In the genomic region with DNA sequence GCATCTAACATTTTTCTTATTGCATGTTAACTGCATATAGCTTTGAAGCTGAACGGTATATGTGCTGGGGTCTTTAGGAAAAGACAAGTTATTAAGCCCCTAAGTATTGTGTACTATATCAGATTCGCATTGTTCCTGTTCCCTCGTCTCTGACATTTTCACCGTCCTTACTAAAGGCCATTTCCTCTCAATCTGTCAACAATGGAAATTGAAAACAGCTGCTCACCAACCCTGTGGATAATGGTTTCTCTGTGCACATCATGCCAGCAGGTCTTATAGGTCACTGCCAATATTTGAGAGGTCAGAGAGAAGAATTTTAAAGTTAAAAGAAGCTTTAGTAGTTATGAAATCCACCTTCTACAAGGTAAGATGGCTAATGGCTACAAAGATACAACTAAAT, we compare ENCODE assay signal across 22 mouse cellular contexts.
DNase-seq lines count a peak whose midpoint lies in the region; ATAC-seq and TF ChIP-seq lines count a peak whose summit lies in the region.
"Had no signal": no experiment of that assay in that cellular context is flagged by ENCODE, and none has a peak within 500 bp of the region (broad histone marks: within the 10 kb centered on the region; RNA-seq: fewer than 3 reads in every experiment).

No protein-coding gene starts in this region.

- no peak overlapping the region for H3K27ac ChIP-seq in lung, embryonic 14.5 days (ENCODE audit: low read depth)
- no peak overlapping the region for H3K27ac ChIP-seq in left cerebral cortex, adult 2 months
- H3K27ac ChIP-seq in forebrain, embryonic 16.5 days (ENCODE audit: low read length): no peak overlapping the region
- H3K27ac ChIP-seq: heart, adult 2 months; heart, embryonic 15.5 days; hindbrain, embryonic 12.5 days; hindbrain, postnatal 0 days; intestine, embryonic 15.5 days had no signal

- ATAC-seq in lung, embryonic 14.5 days (ENCODE audit: insufficient read depth): no peak
- ATAC-seq in forebrain, embryonic 16.5 days: no peak
- ATAC-seq: forebrain, embryonic 14.5 days; hindbrain, postnatal 0 days; intestine, embryonic 15.5 days had no signal

- no peaks in the 10 kb centered on the region for H3K36me3 ChIP-seq in lung, embryonic 14.5 days (ENCODE audit: insufficient read depth)
- no peaks in the 10 kb centered on the region for H3K36me3 ChIP-seq in forebrain, embryonic 16.5 days (ENCODE audit: control insufficient read depth, insufficient read depth)
- H3K36me3 ChIP-seq: forebrain, embryonic 10.5 days; heart, embryonic 15.5 days; hindbrain, embryonic 12.5 days; intestine, embryonic 15.5 days had no signal

- H3K4me3 ChIP-seq in lung, embryonic 14.5 days (ENCODE audit: low read depth, low read length): no peak overlapping the region
- H3K4me3 ChIP-seq in left cerebral cortex, adult 2 months: no peak overlapping the region
- H3K4me3 ChIP-seq in forebrain, embryonic 16.5 days (replicated peaks; ENCODE audit: low read length): no peak overlapping the region
- H3K4me3 ChIP-seq: forebrain, embryonic 10.5 days; heart, adult 2 months; heart, embryonic 15.5 days; hindbrain, embryonic 12.5 days; intestine, embryonic 15.5 days had no signal

- TF ChIP-seq CTCF in lung, embryonic 14.5 days (IDR thresholded peaks at IDR 0.05; ENCODE audit: low read depth): no peak
- TF ChIP-seq CTCF in left cerebral cortex, adult 2 months (IDR thresholded peaks at IDR 0.05): no peak

- intact Hi-C loops in left cerebral cortex, adult 2 months (cut with DNase I): no loop called here

- no peak overlapping the region for H3K9ac ChIP-seq in lung, embryonic 14.5 days
- no peak overlapping the region for H3K9ac ChIP-seq in forebrain, embryonic 16.5 days (replicated peaks; ENCODE audit: low read depth, low read length)
- H3K9ac ChIP-seq: heart, embryonic 15.5 days; hindbrain, embryonic 12.5 days; intestine, embryonic 15.5 days had no signal

- no peak overlapping the region for H3K4me2 ChIP-seq in lung, embryonic 14.5 days
- H3K4me2 ChIP-seq in forebrain, embryonic 16.5 days (ENCODE audit: low read length): no peak overlapping the region
- H3K4me2 ChIP-seq: heart, embryonic 11.5 days; heart, embryonic 15.5 days; hindbrain, embryonic 12.5 days; intestine, embryonic 15.5 days had no signal

- no peaks in the 10 kb centered on the region for H3K27me3 ChIP-seq in lung, embryonic 14.5 days (ENCODE audit: insufficient read depth, low read length)
- no peaks in the 10 kb centered on the region for H3K27me3 ChIP-seq in forebrain, embryonic 16.5 days (replicated peaks; ENCODE audit: control insufficient read depth, insufficient read depth, low read length)
- H3K27me3 ChIP-seq: heart, embryonic 15.5 days; hindbrain, embryonic 12.5 days; intestine, embryonic 15.5 days had no signal

- 29% methylated on average over 4 of the region's 4 CpGs for whole genome bisulfite sequencing in lung, embryonic 14.5 days
- WGBS in forebrain, embryonic 16.5 days: 70% methylated on average over 4 of the region's 4 CpGs

- no peaks in the 10 kb centered on the region for H3K9me3 ChIP-seq in lung, embryonic 14.5 days (ENCODE audit: low read depth, low read length)
- no peaks in the 10 kb centered on the region for H3K9me3 ChIP-seq in forebrain, embryonic 16.5 days (ENCODE audit: control insufficient read depth, low read length)
- H3K9me3 ChIP-seq: forebrain, embryonic 10.5 days; heart, embryonic 15.5 days; hindbrain, embryonic 12.5 days; intestine, embryonic 15.5 days had no signal

- H3K4me1 ChIP-seq in lung, embryonic 14.5 days (ENCODE audit: insufficient read depth): no peaks in the 10 kb centered on the region
- no peaks in the 10 kb centered on the region for H3K4me1 ChIP-seq in forebrain, embryonic 16.5 days (replicated peaks; ENCODE audit: control insufficient read depth, insufficient read depth, low read length)
- H3K4me1 ChIP-seq: heart, embryonic 15.5 days; hindbrain, embryonic 12.5 days; intestine, embryonic 15.5 days had no signal

- peak; percentile 5 for DNase-seq in lung, embryonic 14.5 days
- DNase-seq in lung, postnatal 10 days: no peak
- DNase-seq in embryo, embryonic 9.5 days (ENCODE audit: extremely low spot score): peak; percentile 22
- peak; percentile 68 for DNase-seq in forelimb bud, embryonic 11.5 days (ENCODE audit: low read depth, low spot score)
- peak; percentile 66 for DNase-seq in mesoderm, embryonic 11.5 days (ENCODE audit: low read depth, low spot score)
- no peak for DNase-seq in kidney, postnatal 4 days
- DNase-seq in left cerebral cortex, adult 2 months (ENCODE audit: extremely low spot score in 1 of 2, low spot score in 2 of 2): no peak
- DNase-seq: adrenal gland, postnatal 14 days; cerebellum, adult 11-12 months; cerebellum, adult 9-10 months; cerebellum, postnatal 25 days; gastrocnemius, postnatal 14 days; heart, adult 2 months; kidney, adult 18-20 months had no signal

Comparison
In these comparisons a context has a peak if more than half of its experiments do, and no peak if none do; other contexts are left out.
1. DNase-seq: peak in lung, embryonic 14.5 days (single experiment), embryo, embryonic 9.5 days (single experiment), forelimb bud, embryonic 11.5 days (single experiment) and mesoderm, embryonic 11.5 days (single experiment); none in lung, postnatal 10 days (single experiment), kidney, postnatal 4 days (0 of 2) and left cerebral cortex, adult 2 months (0 of 2).